Mouse (Mus musculus) CH12.LX (cell line): ENCODE measurements around the gene Mff. TPM values are rescaled to one million over a fixed set of nuclear protein-coding genes. Genes with fewer than 3 reads are reported as not detected.

Experiments
- DNase-seq: peaks from one replicate; pipeline ENCODE4 v3.0.0-alpha.2; 2013; ENCODE audit errors: extremely low read depth
- H3K27ac ChIP-seq: 2 replicates; pipeline ENCODE4 v1.5.1; 2012; ENCODE audit warnings: low read depth, mild to moderate bottlenecking, control low read depth, moderate library complexity; ENCODE audit not compliant: insufficient read depth
- H3K27me3 ChIP-seq: replicated peaks from 2 replicates; pipeline ENCODE3; 2012; ENCODE audit warnings: inconsistent platforms
- H3K36me3 ChIP-seq, 2 experiments: replicated peaks in 1 of 2; 2 replicates each; pipeline versions ENCODE3 to v1.6.1; 2012; ENCODE audit warnings: inconsistent platforms in 1 of 2, low read length in 1 of 2, mild to moderate bottlenecking in 1 of 2, mixed read lengths in 1 of 2, moderate library complexity in 1 of 2; ENCODE audit not compliant: control insufficient read depth in 1 of 2, insufficient read depth in 1 of 2
- H3K4me1 ChIP-seq, 2 experiments: 2 replicates each; pipeline ENCODE4 v1.6.1; 2012; ENCODE audit warnings: inconsistent platforms in 1 of 2, moderate library complexity in 1 of 2; ENCODE audit not compliant: insufficient read depth in 2 of 2, control insufficient read depth in 1 of 2
- H3K4me2 ChIP-seq: 2 replicates; pipeline ENCODE4 v1.6.1; 2012; ENCODE audit warnings: low read depth, mild to moderate bottlenecking, control low read depth; ENCODE audit not compliant: poor library complexity, insufficient read depth, severe bottlenecking
- H3K4me3 ChIP-seq, 3 experiments: fragments of 150-350 bp in 1 of 3; sonication (generic) in 1 of 3; replicated peaks in 1 of 3; 2 replicates each; pipeline versions ENCODE3 to v1.5.1; 2011 to 2012; ENCODE audit warnings: low read depth in 2 of 3, low read length in 2 of 3, mild to moderate bottlenecking in 2 of 3, moderate library complexity in 2 of 3, control low read depth in 1 of 3, improper control_type of control experiment in 1 of 3, inconsistent platforms in 1 of 3, mixed read lengths in 1 of 3; ENCODE audit not compliant: poor library complexity in 1 of 3
- H3K79me2 ChIP-seq: replicated peaks from 2 replicates; pipeline ENCODE4 v1.6.1; 2012; ENCODE audit warnings: mild to moderate bottlenecking, moderate library complexity; ENCODE audit not compliant: control insufficient read depth, poor library complexity, insufficient read depth, severe bottlenecking; ENCODE audit errors: extremely low read depth
- H3K9ac ChIP-seq: 2 replicates; pipeline ENCODE4 v1.6.1; 2012; ENCODE audit warnings: low read depth, mild to moderate bottlenecking, control low read depth, moderate library complexity; ENCODE audit not compliant: insufficient read depth
- H3K9me3 ChIP-seq: replicated peaks from 2 replicates; pipeline ENCODE3; 2012; ENCODE audit warnings: low read length, inconsistent platforms, mixed read lengths
- CHD1 ChIP-seq: IDR thresholded peaks from 2 replicates; pipeline ENCODE4 v1.6.1; 2012; ENCODE audit warnings: low read depth, low read length, improper control_type of control experiment, inconsistent platforms
- E2F4 ChIP-seq: IDR thresholded peaks from 2 replicates; pipeline ENCODE4 v1.6.1; 2011; ENCODE audit warnings: low read depth, low read length, improper control_type of control experiment; ENCODE audit not compliant: insufficient replicate concordance
- HCFC1 ChIP-seq: IDR thresholded peaks from 2 replicates; pipeline ENCODE4 v1.6.1; 2012; ENCODE audit warnings: low read depth, mild to moderate bottlenecking, inconsistent platforms, low read length, improper control_type of control experiment
- IRF4 ChIP-seq: IDR thresholded peaks from 2 replicates; pipeline ENCODE4 v1.6.1; 2014; ENCODE audit warnings: low read depth, mild to moderate bottlenecking, inconsistent platforms, low read length, improper control_type of control experiment
- JUN ChIP-seq: IDR thresholded peaks from 2 replicates; pipeline ENCODE4 v1.6.1; 2011; ENCODE audit warnings: low read depth, mild to moderate bottlenecking, low read length, improper control_type of control experiment, moderate library complexity; ENCODE audit not compliant: insufficient read depth
- JUND ChIP-seq: conservative IDR thresholded peaks from 2 replicates; pipeline ENCODE4 v1.6.1; 2011; ENCODE audit warnings: low read depth, low read length, improper control_type of control experiment
- KAT2A ChIP-seq: IDR thresholded peaks from 2 replicates; pipeline ENCODE4 v1.6.1; 2012; ENCODE audit warnings: low read length, improper control_type of control experiment, inconsistent platforms; ENCODE audit not compliant: insufficient replicate concordance
- MAFK ChIP-seq: IDR thresholded peaks from 2 replicates; pipeline ENCODE4 v1.6.1; 2011; ENCODE audit warnings: low read length, improper control_type of control experiment; ENCODE audit not compliant: insufficient replicate concordance
- MAZ ChIP-seq: IDR thresholded peaks from 2 replicates; pipeline ENCODE4 v1.6.1; 2012; ENCODE audit warnings: low read depth, mild to moderate bottlenecking, inconsistent platforms, low read length, improper control_type of control experiment, moderate library complexity
- MEF2A ChIP-seq: IDR thresholded peaks from 2 replicates; pipeline ENCODE4 v1.6.1; 2014; ENCODE audit warnings: low read depth, mild to moderate bottlenecking, inconsistent platforms, low read length, improper control_type of control experiment, borderline replicate concordance
- MYC ChIP-seq: IDR thresholded peaks from 2 replicates; pipeline ENCODE4 v1.6.1; 2011; ENCODE audit warnings: low read depth, mild to moderate bottlenecking, improper control_type of control experiment, low read length
- POLR2A ChIP-seq: IDR thresholded peaks from 2 replicates; pipeline ENCODE4 v1.6.1; 2011; ENCODE audit warnings: low read depth, mild to moderate bottlenecking, improper control_type of control experiment, low read length
- POLR2AphosphoS2 ChIP-seq: IDR thresholded peaks from 2 replicates; pipeline ENCODE4 v1.6.1; 2011; ENCODE audit warnings: low read depth, low read length, improper control_type of control experiment
- RAD21 ChIP-seq: IDR thresholded peaks from 2 replicates; pipeline ENCODE4 v1.6.1; 2011; ENCODE audit warnings: low read depth, mild to moderate bottlenecking, low read length, improper control_type of control experiment, moderate library complexity
- RCOR1 ChIP-seq: conservative IDR thresholded peaks from 2 replicates; pipeline ENCODE4 v1.6.1; 2012; ENCODE audit warnings: low read depth, mild to moderate bottlenecking, inconsistent platforms, low read length, improper control_type of control experiment
- SMC3 ChIP-seq: IDR thresholded peaks from 2 replicates; pipeline ENCODE4 v1.6.1; 2011; ENCODE audit warnings: low read depth, low read length, improper control_type of control experiment
- TBP ChIP-seq: conservative IDR thresholded peaks from 2 replicates; pipeline ENCODE4 v1.6.1; 2011; ENCODE audit warnings: low read depth, low read length, improper control_type of control experiment
- UBTF ChIP-seq: IDR thresholded peaks from 2 replicates; pipeline ENCODE4 v1.6.1; 2012; ENCODE audit warnings: low read depth, mild to moderate bottlenecking, inconsistent platforms, low read length, improper control_type of control experiment, moderate library complexity
- USF1 ChIP-seq: IDR thresholded peaks from 2 replicates; pipeline ENCODE4 v1.6.1; 2014; ENCODE audit warnings: low read depth, mild to moderate bottlenecking, inconsistent platforms, low read length, improper control_type of control experiment
- ZKSCAN1 ChIP-seq: IDR thresholded peaks from 2 replicates; pipeline ENCODE4 v1.6.1; 2012; ENCODE audit warnings: low read depth, inconsistent platforms, low read length, improper control_type of control experiment, borderline replicate concordance
- ZMIZ1 ChIP-seq: IDR thresholded peaks from 2 replicates; pipeline ENCODE4 v1.6.1; 2012; ENCODE audit warnings: low read depth, mild to moderate bottlenecking, inconsistent platforms, low read length, improper control_type of control experiment
- dilution Hi-C: fragments of 300-500 bp; cut with MboI; formaldehyde crosslinking; loops from 2 replicates; pipeline ENCODE4 v1.14.3; 2020; ENCODE audit warnings: low sequenced_read_pairs; ENCODE audit not compliant: extremely low pct_unique_long_range_greater_than_20kb, extremely low pct_ligation_motif_present
- in situ Hi-C: fragments of 300-500 bp; cut with MboI; formaldehyde crosslinking; loops from 3 replicates; pipeline ENCODE4 v1.14.3; 2019; ENCODE audit warnings: low sequenced_read_pairs, low pct_ligation_motif_present, low pct_unique_long_range_greater_than_20kb, mixed read lengths
- polyA plus RNA-seq: library from polyadenylated mRNA; unstranded; fragments of >175 nt; gene quantifications from 2 replicates; pipeline ENCODE4 v1.2.1, GENCODE M21; 2012; ENCODE audit warnings: low read depth; ENCODE audit not compliant: insufficient read length
- total RNA-seq, 2 experiments: library from RNA; depleted of rRNA; stranded (reverse); fragments of 300-350 nt in 1 of 2; fragments of >200 nt in 1 of 2; gene quantifications; 2 replicates each; pipeline ENCODE4 v1.2.3; 2012 to 2014

Gene Mff
- total and polyA plus RNA-seq, 3 experiments, result 90.7 to 232 (median 169) TPM

GRCm38 (mm10) chr1:82792238-82792637 is 67.5 kb downstream of the Mff start:
- DNase-seq, result no peak
- no peak for TF ChIP-seq MEF2A
- TF ChIP-seq ZKSCAN1, result no peak
- no peak for TF ChIP-seq IRF4
- TF ChIP-seq SMC3, result no peak
- peak; percentile 41; the same call in 1 of the 2 replicates for TF ChIP-seq MAFK

GRCm38 (mm10) chr1:82793110-82793509 is 68.4 kb downstream of the Mff start:
- no peak overlapping the region for H3K27ac ChIP-seq
- no peak overlapping the region for H3K4me2 ChIP-seq
- no peak overlapping the region for H3K9ac ChIP-seq
- no peaks in the 10 kb centered on the region for H3K27me3 ChIP-seq
- no peaks in the 10 kb centered on the region for H3K36me3 ChIP-seq
- H3K79me2 ChIP-seq, result no peaks in the 10 kb centered on the region
- dilution Hi-C loops (no loop called here), in situ Hi-C loops (loop anchor here (25.0 kb wide), 1 partner anchor 394 kb away; no protein-coding TSS in a partner anchor)
- TF ChIP-seq JUN, result no peak
- no peak for TF ChIP-seq RAD21
- TF ChIP-seq TBP, result no peak
- TF ChIP-seq RCOR1, result no peak
- TF ChIP-seq ZMIZ1, result no peak
- TF ChIP-seq MAZ, result no peak
- no peak for TF ChIP-seq POLR2AphosphoS2
- no peak for TF ChIP-seq CHD1
- no peak for TF ChIP-seq JUND
- TF ChIP-seq MAFK, result no peak
- no peak for TF ChIP-seq USF1
- no peak for TF ChIP-seq SMC3
- no peak for TF ChIP-seq HCFC1
- TF ChIP-seq MYC, result no peak
- TF ChIP-seq E2F4, result no peak
- TF ChIP-seq UBTF, result no peak
- no peak for TF ChIP-seq KAT2A
- TF ChIP-seq POLR2A, result no peak
- no peak overlapping the region for H3K4me3 ChIP-seq
- H3K4me1 ChIP-seq, result peaks cover 0 to 9% of the 10 kb centered on the region in 2 experiments; a peak in 2 of 4 replicates
- no peaks in the 10 kb centered on the region for H3K9me3 ChIP-seq
- DNase-seq, result no peak

More at GRCm38 (mm10) chr1:82792238-82792637, 67.5 kb downstream of the Mff start:
- Histone ChIP-seq H3K4me3 (no peak overlapping the region), H3K36me3 (no peaks in the 10 kb centered on the region), H3K9ac (no peak overlapping the region), H3K79me2 (no peaks in the 10 kb centered on the region), H3K4me1 (peaks cover 0 to 9% of the 10 kb centered on the region in 2 experiments; a peak in 2 of 4 replicates), H3K4me2 (no peak overlapping the region), H3K27me3 (no peaks in the 10 kb centered on the region), H3K27ac (no peak overlapping the region), H3K9me3 (no peaks in the 10 kb centered on the region)
- in situ Hi-C loops, result loop anchor here (25.0 kb wide), 1 partner anchor 395 kb away; no protein-coding TSS in a partner anchor
- dilution Hi-C loops, result no loop called here
